Mouse (Mus musculus): ENCODE measurements around the gene Plekha1. TPM values are rescaled to one million over a fixed set of nuclear protein-coding genes. Genes with fewer than 3 reads are reported as not detected.

Plekha1 gene
- polyA plus RNA-seq, 1 experiment: 107 TPM

- Histone ChIP-seq H3K27ac (ENCODE audit: insufficient read depth, low read length) (no peak overlapping the region), H3K4me3 (replicated peaks; ENCODE audit: insufficient read depth, low read depth, low read length) (no peak overlapping the region), H3K27me3 (ENCODE audit: control insufficient read depth, insufficient read depth, low read length) (no peaks in the 10 kb centered on the region; the same call in 1 of the 2 replicates), H3K4me1 (ENCODE audit: control insufficient read depth, insufficient read depth, low read length) (no peaks in the 10 kb centered on the region)
- TF ChIP-seq CTCF (IDR thresholded peaks at IDR 0.05; ENCODE audit: borderline replicate concordance, insufficient read depth, low read depth, low read length) (no peak), POLR2A (IDR thresholded peaks at IDR 0.05; ENCODE audit: borderline replicate concordance, insufficient read depth, low read length) (no peak)
- 95% methylated on average over 9 of the region's 9 CpGs for WGBS
- no peak for DNase-seq
Measured at GRCm38 (mm10) chr7:130932921-130933320, 67.4 kb downstream of the Plekha1 start.

GRCm38 (mm10) chr7:130934654-130935053 is 69.1 kb downstream of the Plekha1 start:
- Histone ChIP-seq H3K27me3 (ENCODE audit: control insufficient read depth, insufficient read depth, low read length) (no peaks in the 10 kb centered on the region; the same call in 1 of the 2 replicates), H3K27ac (ENCODE audit: insufficient read depth, low read length) (no peak overlapping the region), H3K4me3 (replicated peaks; ENCODE audit: insufficient read depth, low read depth, low read length) (no peak overlapping the region), H3K4me1 (ENCODE audit: control insufficient read depth, insufficient read depth, low read length) (no peaks in the 10 kb centered on the region)
- TF ChIP-seq POLR2A (IDR thresholded peaks at IDR 0.05; ENCODE audit: borderline replicate concordance, insufficient read depth, low read length): no peak
- no peak for TF ChIP-seq CTCF (IDR thresholded peaks at IDR 0.05; ENCODE audit: borderline replicate concordance, insufficient read depth, low read depth, low read length)
- no peak for DNase-seq
- 92% methylated on average over 4 of the region's 4 CpGs for WGBS

GRCm38 (mm10) chr7:130935421-130935792 is 69.9 kb downstream of the Plekha1 start:
- no peak for TF ChIP-seq CTCF (IDR thresholded peaks at IDR 0.05; ENCODE audit: borderline replicate concordance, insufficient read depth, low read depth, low read length)
- no peak for TF ChIP-seq POLR2A (IDR thresholded peaks at IDR 0.05; ENCODE audit: borderline replicate concordance, insufficient read depth, low read length)
- WGBS: 6% methylated on average over 16 of the region's 16 CpGs
- Histone ChIP-seq H3K4me3 (replicated peaks; ENCODE audit: insufficient read depth, low read depth, low read length) (no peak overlapping the region), H3K27ac (ENCODE audit: insufficient read depth, low read length) (no peak overlapping the region), H3K4me1 (ENCODE audit: control insufficient read depth, insufficient read depth, low read length) (no peaks in the 10 kb centered on the region), H3K27me3 (ENCODE audit: control insufficient read depth, insufficient read depth, low read length) (no peaks in the 10 kb centered on the region; the same call in 1 of the 2 replicates)
- DNase-seq: no peak

- no peak within 1 kb of the TSS; the same call in 1 of the 2 replicates for H3K27ac ChIP-seq (ENCODE audit: insufficient read depth, low read length)
- peak within 1 kb of the TSS; percentile 51 for H3K4me3 ChIP-seq (replicated peaks; ENCODE audit: insufficient read depth, low read depth, low read length)
- under 1% methylated on average over 70 of the region's 70 CpGs for WGBS
- DNase-seq: peak; percentile 63 to 69
- TF ChIP-seq POLR2A (IDR thresholded peaks at IDR 0.05; ENCODE audit: borderline replicate concordance, insufficient read depth, low read length) (peak; percentile 38; the same call in 1 of the 2 replicates), CTCF (IDR thresholded peaks at IDR 0.05; ENCODE audit: borderline replicate concordance, insufficient read depth, low read depth, low read length) (no peak)
- H3K4me1 ChIP-seq (ENCODE audit: control insufficient read depth, insufficient read depth, low read length): no peaks in the 10 kb centered on the region
- H3K27me3 ChIP-seq (ENCODE audit: control insufficient read depth, insufficient read depth, low read length): no peaks in the 10 kb centered on the region; the same call in 1 of the 2 replicates
Measured at GRCm38 (mm10) chr7:130935793-130936471, 70.4 kb downstream of the Plekha1 start, which contains the start of gene Htra1. Gene Htra1, plus strand, starts transcription at chr7:130936111.

GRCm38 (mm10) chr7:130936472-130936951 is 71.0 kb downstream of the Plekha1 start:
- Histone ChIP-seq H3K4me1 (ENCODE audit: control insufficient read depth, insufficient read depth, low read length) (no peaks in the 10 kb centered on the region), H3K4me3 (replicated peaks; ENCODE audit: insufficient read depth, low read depth, low read length) (peak overlapping the region; percentile 51), H3K27me3 (ENCODE audit: control insufficient read depth, insufficient read depth, low read length) (no peaks in the 10 kb centered on the region; the same call in 1 of the 2 replicates), H3K27ac (ENCODE audit: insufficient read depth, low read length) (no peak overlapping the region; the same call in 1 of the 2 replicates)
- DNase-seq: peak in 1 of 2 experiments; percentile 25
- WGBS: under 1% methylated on average over 49 of the region's 49 CpGs
- TF ChIP-seq CTCF (IDR thresholded peaks at IDR 0.05; ENCODE audit: borderline replicate concordance, insufficient read depth, low read depth, low read length) (no peak), POLR2A (IDR thresholded peaks at IDR 0.05; ENCODE audit: borderline replicate concordance, insufficient read depth, low read length) (no peak)

GRCm38 (mm10) chr7:130937266-130937841 is 71.8 kb downstream of the Plekha1 start:
- H3K27ac ChIP-seq (ENCODE audit: insufficient read depth, low read length): no peak overlapping the region
- TF ChIP-seq CTCF (IDR thresholded peaks at IDR 0.05; ENCODE audit: borderline replicate concordance, insufficient read depth, low read depth, low read length) (no peak), POLR2A (IDR thresholded peaks at IDR 0.05; ENCODE audit: borderline replicate concordance, insufficient read depth, low read length) (no peak)
- DNase-seq: peak in 1 of 2 experiments; percentile 21
- no peaks in the 10 kb centered on the region; the same call in 1 of the 2 replicates for H3K27me3 ChIP-seq (ENCODE audit: control insufficient read depth, insufficient read depth, low read length)
- peak overlapping the region; percentile 9 for H3K4me3 ChIP-seq (replicated peaks; ENCODE audit: insufficient read depth, low read depth, low read length)
- 20% methylated on average over 12 of the region's 12 CpGs for WGBS
- no peaks in the 10 kb centered on the region; the same call in 1 of the 2 replicates for H3K4me1 ChIP-seq (ENCODE audit: control insufficient read depth, insufficient read depth, low read length)

- 62% methylated on average over 4 of the region's 4 CpGs for WGBS
- Histone ChIP-seq H3K4me1 (ENCODE audit: control insufficient read depth, insufficient read depth, low read length) (no peaks in the 10 kb centered on the region; the same call in 1 of the 2 replicates), H3K27me3 (ENCODE audit: control insufficient read depth, insufficient read depth, low read length) (no peaks in the 10 kb centered on the region; the same call in 1 of the 2 replicates), H3K4me3 (replicated peaks; ENCODE audit: insufficient read depth, low read depth, low read length) (no peak overlapping the region), H3K27ac (ENCODE audit: insufficient read depth, low read length) (no peak overlapping the region)
- TF ChIP-seq CTCF (IDR thresholded peaks at IDR 0.05; ENCODE audit: borderline replicate concordance, insufficient read depth, low read depth, low read length) (no peak), POLR2A (IDR thresholded peaks at IDR 0.05; ENCODE audit: borderline replicate concordance, insufficient read depth, low read length) (no peak)
- no peak for DNase-seq
Measured at GRCm38 (mm10) chr7:130938005-130938404, 72.4 kb downstream of the Plekha1 start.

All from cerebellum, adult 2 months (tissue).